18 mouse cellular contexts compared by ENCODE assay signal in the genomic region with DNA sequence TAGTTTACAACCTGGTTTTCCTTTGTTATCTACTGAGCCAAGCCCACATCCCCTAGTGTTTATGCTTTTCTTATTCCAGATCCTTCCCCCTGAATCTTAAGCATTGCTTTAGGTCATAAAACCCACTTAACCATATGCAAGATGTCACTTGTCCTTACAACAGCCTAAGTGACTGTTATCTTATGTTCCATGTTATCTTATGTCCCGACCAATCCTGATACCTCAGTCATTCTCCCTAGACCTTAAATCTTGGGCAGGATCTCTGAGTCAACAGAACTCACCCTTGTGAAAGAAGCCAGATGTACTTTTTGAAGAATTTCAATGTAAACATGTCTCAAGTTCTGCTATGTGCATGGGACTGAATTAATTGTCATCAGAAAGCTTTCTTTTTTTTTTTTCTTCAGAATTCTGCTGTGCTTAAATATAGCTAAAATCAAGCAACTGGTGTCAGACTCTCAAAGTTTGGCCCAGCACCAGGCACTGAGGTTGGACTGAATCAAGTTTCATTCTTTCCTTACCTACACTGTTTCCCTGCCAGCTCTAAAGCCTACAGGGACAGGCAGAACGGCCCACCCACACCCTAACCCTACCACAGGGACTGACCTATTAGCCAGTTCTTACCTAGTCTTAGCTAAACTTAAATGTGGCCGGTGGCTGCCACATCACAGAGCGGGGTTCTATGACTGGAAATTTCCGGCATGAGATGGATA. TPM values are rescaled to one million over a fixed set of nuclear protein-coding genes. Genes with fewer than 3 reads are reported as not detected.
DNase-seq lines count a peak whose midpoint lies in the region; ATAC-seq and TF ChIP-seq lines count a peak whose summit lies in the region.
"Had no signal": no experiment of that assay in that cellular context is flagged by ENCODE, and none has a peak within 500 bp of the region (broad histone marks: within the 10 kb centered on the region; RNA-seq: fewer than 3 reads in every experiment).

No protein-coding gene starts in this region.

- no peak overlapping the region for H3K4me3 ChIP-seq in intestine, embryonic 14.5 days (ENCODE audit: low read depth, low read length)
- no peak overlapping the region for H3K4me3 ChIP-seq in intestine, postnatal 0 days (ENCODE audit: low read depth, low read length)
- no peak overlapping the region for H3K4me3 ChIP-seq in lung, postnatal 0 days (ENCODE audit: low read depth, low read length)
- H3K4me3 ChIP-seq in embryonic facial prominence, embryonic 15.5 days (replicated peaks): no peak overlapping the region
- H3K4me3 ChIP-seq: hindbrain, embryonic 15.5 days; left cerebral cortex, adult 2 months had no signal

- H3K9ac ChIP-seq in intestine, embryonic 14.5 days (ENCODE audit: low read length): no peak overlapping the region
- H3K9ac ChIP-seq in intestine, postnatal 0 days (ENCODE audit: low read depth, low read length): no peak overlapping the region
- H3K9ac ChIP-seq in lung, postnatal 0 days (replicated peaks; ENCODE audit: low read depth): no peak overlapping the region
- no peak overlapping the region for H3K9ac ChIP-seq in embryonic facial prominence, embryonic 15.5 days
- H3K9ac ChIP-seq: hindbrain, embryonic 15.5 days had no signal

- TF ChIP-seq EP300 in lung, postnatal 0 days (IDR thresholded peaks at IDR 0.05): no peak

- 0 out of 2 replicates have a peak, but pooled peaks have one; percentile 23 for ATAC-seq in intestine, embryonic 14.5 days (replicated peaks; ENCODE audit: low FRiP score, low TSS enrichment, low read depth)
- ATAC-seq in intestine, postnatal 0 days: no peak
- 0 out of 2 replicates have a peak, but pooled peaks have one; percentile 16 for ATAC-seq in lung, postnatal 0 days
- ATAC-seq in embryonic facial prominence, embryonic 15.5 days (ENCODE audit: insufficient number of reproducible peaks, low FRiP score, low TSS enrichment, low read depth): no peak
- ATAC-seq in CD4-positive, CD25-positive, alpha-beta regulatory T cell, adult 4 months: no peak
- ATAC-seq: forebrain, embryonic 16.5 days had no signal

- peaks cover 26% of the 10 kb centered on the region for H3K4me1 ChIP-seq in intestine, embryonic 14.5 days (replicated peaks; ENCODE audit: control insufficient read depth, insufficient read depth, low read length)
- H3K4me1 ChIP-seq in intestine, postnatal 0 days (replicated peaks; ENCODE audit: control insufficient read depth, insufficient read depth, low read length): 0 out of 2 replicates have a peak, but pooled peaks cover 3% of the 10 kb centered on the region
- no peaks in the 10 kb centered on the region; the same call in 1 of the 2 replicates for H3K4me1 ChIP-seq in lung, postnatal 0 days (ENCODE audit: insufficient read depth, low read depth, low read length)
- H3K4me1 ChIP-seq in embryonic facial prominence, embryonic 15.5 days: peaks cover 4% of the 10 kb centered on the region
- H3K4me1 ChIP-seq: hindbrain, embryonic 15.5 days had no signal

- 40% methylated on average over 5 of the region's 5 CpGs for WGBS in intestine, embryonic 14.5 days
- 60% methylated on average over 5 of the region's 5 CpGs for WGBS in intestine, postnatal 0 days
- 56% methylated on average over 5 of the region's 5 CpGs for WGBS in lung, postnatal 0 days
- WGBS in embryonic facial prominence, embryonic 15.5 days: 74% methylated on average over 5 of the region's 5 CpGs

- TF ChIP-seq CTCF in intestine, postnatal 0 days (IDR thresholded peaks at IDR 0.05; ENCODE audit: low read depth): no peak
- TF ChIP-seq CTCF in lung, postnatal 0 days (IDR thresholded peaks at IDR 0.05): no peak

- no peaks in the 10 kb centered on the region for H3K27me3 ChIP-seq in intestine, embryonic 14.5 days (replicated peaks; ENCODE audit: control insufficient read depth, insufficient read depth, low read length)
- no peaks in the 10 kb centered on the region for H3K27me3 ChIP-seq in intestine, postnatal 0 days (replicated peaks; ENCODE audit: control insufficient read depth, insufficient read depth, low read length)
- no peaks in the 10 kb centered on the region for H3K27me3 ChIP-seq in lung, postnatal 0 days (replicated peaks; ENCODE audit: insufficient read depth, low read length)
- H3K27me3 ChIP-seq in embryonic facial prominence, embryonic 15.5 days: no peaks in the 10 kb centered on the region
- H3K27me3 ChIP-seq: hindbrain, embryonic 15.5 days had no signal

- 0 out of 2 replicates have a peak, but pooled peaks cover 9% of the 10 kb centered on the region for H3K36me3 ChIP-seq in intestine, embryonic 14.5 days (ENCODE audit: control insufficient read depth, insufficient read depth, low read length)
- 0 out of 2 replicates have a peak, but pooled peaks cover 8% of the 10 kb centered on the region for H3K36me3 ChIP-seq in intestine, postnatal 0 days (ENCODE audit: control insufficient read depth, insufficient read depth)
- no peaks in the 10 kb centered on the region; the same call in 1 of the 2 replicates for H3K36me3 ChIP-seq in lung, postnatal 0 days (ENCODE audit: insufficient read depth, low read length)
- no peaks in the 10 kb centered on the region; the same call in 1 of the 2 replicates for H3K36me3 ChIP-seq in embryonic facial prominence, embryonic 15.5 days

- H3K4me2 ChIP-seq in intestine, embryonic 14.5 days (ENCODE audit: low read length): no peak overlapping the region
- H3K4me2 ChIP-seq in intestine, postnatal 0 days (replicated peaks; ENCODE audit: low read depth): no peak overlapping the region
- no peak overlapping the region for H3K4me2 ChIP-seq in lung, postnatal 0 days (replicated peaks; ENCODE audit: low read depth, low read length)
- H3K4me2 ChIP-seq in embryonic facial prominence, embryonic 15.5 days (replicated peaks): no peak overlapping the region
- H3K4me2 ChIP-seq: hindbrain, embryonic 15.5 days had no signal

- DNase-seq in intestine, embryonic 14.5 days (ENCODE audit: low spot score): no peak
- DNase-seq in lung, postnatal 0 days (ENCODE audit: low spot score): no peak
- no peak for DNase-seq in lung, postnatal 36 days
- no peak for DNase-seq in thymus, postnatal 4 days
- DNase-seq: adrenal gland, postnatal 10 days; cerebellum, adult 11 months; cerebellum, postnatal 14 days; kidney, postnatal 14 days; liver; lung, adult 18-20 months; right cerebral cortex, adult 18-20 months had no signal

- H3K9me3 ChIP-seq in intestine, embryonic 14.5 days (ENCODE audit: control insufficient read depth, low read length): no peaks in the 10 kb centered on the region
- no peaks in the 10 kb centered on the region for H3K9me3 ChIP-seq in intestine, postnatal 0 days (ENCODE audit: control insufficient read depth)
- H3K9me3 ChIP-seq in lung, postnatal 0 days (ENCODE audit: low read length): no peaks in the 10 kb centered on the region
- no peaks in the 10 kb centered on the region for H3K9me3 ChIP-seq in embryonic facial prominence, embryonic 15.5 days (replicated peaks)
- H3K9me3 ChIP-seq: G1E; hindbrain, embryonic 15.5 days had no signal

- peak overlapping the region; percentile 47; the same call in 1 of the 2 replicates for H3K27ac ChIP-seq in intestine, embryonic 14.5 days (ENCODE audit: low read depth)
- no peak overlapping the region for H3K27ac ChIP-seq in intestine, postnatal 0 days (ENCODE audit: low read depth, low read length)
- H3K27ac ChIP-seq in lung, postnatal 0 days (ENCODE audit: low read length): no peak overlapping the region
- H3K27ac ChIP-seq in embryonic facial prominence, embryonic 15.5 days (replicated peaks): peak overlapping the region; percentile 18; the same call in 1 of the 2 replicates
- H3K27ac ChIP-seq: hindbrain, embryonic 15.5 days; left cerebral cortex, adult 2 months had no signal

RNA-seq across cellular contexts. Expression of a gene that starts 24.6 kb away (rescaled TPM):
- 1,414 and 1,457 TPM in 2 replicates for polyA plus RNA-seq in intestine, embryonic 14.5 days (2014; fragmentation: Nextera tagmentation; extraction: Ambion mirVana)
- 1,655 and 2,242 TPM in 2 replicates for polyA plus RNA-seq in intestine, postnatal 0 days (2015; fragmentation: Nextera tagmentation; extraction: Ambion mirVana)
- polyA plus RNA-seq in lung, postnatal 0 days (2015; fragmentation: Nextera tagmentation; extraction: Ambion mirVana): 1,202 and 1,335 TPM in 2 replicates
- polyA plus RNA-seq in embryonic facial prominence, embryonic 15.5 days (2015; fragmentation: Nextera tagmentation; extraction: Ambion mirVana): 894 and 1,260 TPM in 2 replicates
- polyA plus RNA-seq in CD4-positive, CD25-positive, alpha-beta regulatory T cell, adult 4 months (2017; shearing (Covaris generic)): 1,000 to 10,000 TPM in 1 of 2 experiments, 100 to 1,000 TPM in 1; 704 to 1,559 TPM

Comparison
In these comparisons a context has a peak if more than half of its experiments do, and no peak if none do; other contexts are left out.
1. ATAC-seq: peak in intestine, embryonic 14.5 days (single experiment) and lung, postnatal 0 days (single experiment); none in intestine, postnatal 0 days (single experiment), embryonic facial prominence, embryonic 15.5 days (single experiment) and CD4-positive, CD25-positive, alpha-beta regulatory T cell, adult 4 months (single experiment).
2. H3K27ac ChIP-seq: peak in intestine, embryonic 14.5 days (single experiment) and embryonic facial prominence, embryonic 15.5 days (single experiment); none in intestine, postnatal 0 days (single experiment) and lung, postnatal 0 days (single experiment).